Mouse (Mus musculus) gastrocnemius, adult 2 months (tissue): ENCODE results near the gene Tnks2. TPM values are rescaled to one million over a fixed set of nuclear protein-coding genes. Genes with fewer than 3 reads are reported as not detected.
"Not testable (repeated sequence)": the region's sequence is repeated elsewhere in the genome, so short reads cannot be mapped to it uniquely, and the experiment has no call there.

Experiments used
- DNase-seq: peaks from one replicate; pipeline ENCODE4 v3.0.0; 2022
- H3K27ac ChIP-seq: fragments of 200-600 bp; 2 replicates; pipeline ENCODE4 v1.8.1; 2022; ENCODE audit warnings: mild to moderate bottlenecking
- H3K4me3 ChIP-seq: fragments of 200-600 bp; 2 replicates; pipeline ENCODE4 v1.8.1; 2022; ENCODE audit warnings: mild to moderate bottlenecking, moderate library complexity
- CTCF ChIP-seq: fragments of 200-600 bp; IDR thresholded peaks from 2 replicates; pipeline ENCODE4 v1.8.1; 2022; ENCODE audit warnings: antibody characterized with exemption, mild to moderate bottlenecking, moderate library complexity
- intact Hi-C: fragments of 180-260 bp; cut with DNase I; formaldehyde crosslinking; loops from one replicate; pipeline ENCODE4 v1.15.1; 2025
- total RNA-seq, 2 experiments: library from RNA; stranded (reverse); gene quantifications; 2 replicates each; pipeline ENCODE4 v1.2.3; 2021

The Tnks2 gene
- total RNA-seq, 2 experiments from 2014 or later: 106 to 127 TPM

- DNase-seq: peak; percentile 49
- intact Hi-C loops: no loop called here
- no peak for TF ChIP-seq CTCF
- Histone ChIP-seq H3K27ac (peak overlapping the region; percentile 99), H3K4me3 (peak overlapping the region; percentile 89)
These were observed 863 bp upstream of the Tnks2 start for GRCm38 (mm10) chr19:36832951-36833787.

- intact Hi-C loops: loop anchor here (5.0 kb wide), 1 partner anchor 58 kb away; no protein-coding TSS in a partner anchor
- Histone ChIP-seq H3K4me3 (peak overlapping the region; percentile 89), H3K27ac (peak overlapping the region; percentile 99)
- peak; percentile 79 for DNase-seq
- TF ChIP-seq CTCF: no peak
These were observed 750 bp downstream of the Tnks2 start for GRCm38 (mm10) chr19:36834532-36835431.

GRCm38 (mm10) chr19:36836035-36836434, 2.0 kb downstream of the Tnks2 start:
- H3K27ac ChIP-seq: peak overlapping the region; percentile 99
- TF ChIP-seq CTCF: no peak
- peak; percentile 55 for DNase-seq
- intact Hi-C loops: loop anchor here (5.0 kb wide), 1 partner anchor 56 kb away; no protein-coding TSS in a partner anchor
- H3K4me3 ChIP-seq: peak overlapping the region; percentile 89

GRCm38 (mm10) chr19:36840301-36840700, 6.3 kb downstream of the Tnks2 start:
- DNase-seq: no peak
- intact Hi-C loops: no loop called here
- Histone ChIP-seq H3K4me3 (no peak overlapping the region), H3K27ac (peak overlapping the region; percentile 38; the same call in 1 of the 2 replicates)
- no peak for TF ChIP-seq CTCF

- Histone ChIP-seq H3K4me3 (no peak overlapping the region), H3K27ac (no peak overlapping the region)
- no peak for DNase-seq
- no peak for TF ChIP-seq CTCF
- intact Hi-C loops: no loop called here
These were observed 9.8 kb downstream of the Tnks2 start for GRCm38 (mm10) chr19:36843866-36844265.

GRCm38 (mm10) chr19:36845924-36846323, 11.9 kb downstream of the Tnks2 start:
- no peak for DNase-seq
- Histone ChIP-seq H3K27ac (no peak overlapping the region), H3K4me3 (no peak overlapping the region)
- TF ChIP-seq CTCF: no peak
- intact Hi-C loops: loop anchor here (5.0 kb wide), 1 partner anchor 36 kb away; no protein-coding TSS in a partner anchor

- H3K27ac ChIP-seq: no peak overlapping the region
- intact Hi-C loops: loop anchor here (5.0 kb wide), 1 partner anchor 37 kb away; no protein-coding TSS in a partner anchor
- no peak for DNase-seq
These were observed 19.8 kb downstream of the Tnks2 start for GRCm38 (mm10) chr19:36853831-36854230.

GRCm38 (mm10) chr19:36857851-36858250, 23.8 kb downstream of the Tnks2 start:
- DNase-seq: no peak
- intact Hi-C loops: no loop called here
- H3K4me3 ChIP-seq: no peak overlapping the region
- H3K27ac ChIP-seq: no peak overlapping the region
- TF ChIP-seq CTCF: no peak

More at GRCm38 (mm10) chr19:36853831-36854230, 19.8 kb downstream of the Tnks2 start:
- no peak overlapping the region for H3K4me3 ChIP-seq
- no peak for TF ChIP-seq CTCF

- intact Hi-C loops: loop anchor here (5.0 kb wide), 1 partner anchor 117 kb away; no protein-coding TSS in a partner anchor
These were observed 26.4 kb downstream of the Tnks2 start for GRCm38 (mm10) chr19:36860393-36860792.

GRCm38 (mm10) chr19:36865905-36866304, 31.9 kb downstream of the Tnks2 start:
- no peak for TF ChIP-seq CTCF
- intact Hi-C loops: no loop called here
- no peak overlapping the region for H3K27ac ChIP-seq
- H3K4me3 ChIP-seq: no peak overlapping the region
- no peak for DNase-seq

More at GRCm38 (mm10) chr19:36860393-36860792, 26.4 kb downstream of the Tnks2 start:
- DNase-seq: no peak
- Histone ChIP-seq H3K27ac (no peak overlapping the region), H3K4me3 (no peak overlapping the region)
- TF ChIP-seq CTCF: no peak

GRCm38 (mm10) chr19:36867416-36867815, 33.4 kb downstream of the Tnks2 start:
- intact Hi-C loops: no loop called here
- Histone ChIP-seq H3K4me3 (no peak overlapping the region), H3K27ac (no peak overlapping the region)
- DNase-seq: no peak
- no peak for TF ChIP-seq CTCF

GRCm38 (mm10) chr19:36868675-36869074, 34.6 kb downstream of the Tnks2 start:
- TF ChIP-seq CTCF: peak; percentile 63
- H3K27ac ChIP-seq, DNase-seq, intact Hi-C loops, H3K4me3 ChIP-seq: not testable (repeated sequence)

GRCm38 (mm10) chr19:36874651-36875050, 40.6 kb downstream of the Tnks2 start:
- Histone ChIP-seq H3K27ac (no peak overlapping the region), H3K4me3 (no peak overlapping the region)
- intact Hi-C loops: no loop called here
- no peak for TF ChIP-seq CTCF
- DNase-seq: no peak
